Mouse (Mus musculus): Measurements from ENCODE around the gene Mroh7.

GRCm38 (mm10) chr4:106772558-106772957 lies 41.8 kb upstream of the Mroh7 start:
- no peak for TF ChIP-seq GATA1 (IDR thresholded peaks at IDR 0.05; ENCODE audit: low read length)
- TF ChIP-seq TAL1 (IDR thresholded peaks at IDR 0.05; ENCODE audit: low read length) = no peak

Measured in erythroblast, embryonic 14.5 days (primary cell).